Mouse (Mus musculus): ENCODE results near the gene Wdr95. TPM values are rescaled to one million over a fixed set of nuclear protein-coding genes. Genes with fewer than 3 reads are reported as not detected.

The Wdr95 gene
- polyA plus RNA-seq, 1 experiment from 2014 or later: not detected

DNA sequence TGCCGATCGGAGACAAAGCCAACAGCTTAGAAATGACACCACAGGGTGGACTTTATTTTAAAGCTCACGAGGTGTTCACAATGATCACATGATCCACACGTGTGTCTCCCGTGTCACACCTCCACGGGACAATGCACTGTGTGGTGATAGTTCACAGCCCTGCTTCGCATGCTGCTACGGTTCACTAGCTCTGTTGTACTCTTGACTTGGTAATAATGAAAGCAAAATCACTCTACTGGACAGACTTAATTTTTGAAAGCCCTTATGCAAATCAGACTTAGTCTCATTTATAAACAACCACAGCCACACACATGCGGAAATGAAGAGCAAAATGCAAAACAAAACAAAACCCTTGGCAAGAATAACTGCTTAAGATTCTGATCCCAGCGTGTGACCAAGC is 88.3 kb downstream of the Wdr95 start:
- no peaks in the 10 kb centered on the region for H3K9me3 ChIP-seq
- no peak overlapping the region for H3K27ac ChIP-seq (replicated peaks)
- no peak overlapping the region for H3K4me3 ChIP-seq
- H3K4me1 ChIP-seq: peaks cover 12% of the 10 kb centered on the region
- WGBS: 96% methylated on average over 10 of the region's 10 CpGs
- DNase-seq (ENCODE audit: low spot score): no peak
- H3K27me3 ChIP-seq (replicated peaks; ENCODE audit: low read depth, poor library complexity, severe bottlenecking): no peaks in the 10 kb centered on the region
- H3K36me3 ChIP-seq (replicated peaks): peaks cover 86% of the 10 kb centered on the region

DNA sequence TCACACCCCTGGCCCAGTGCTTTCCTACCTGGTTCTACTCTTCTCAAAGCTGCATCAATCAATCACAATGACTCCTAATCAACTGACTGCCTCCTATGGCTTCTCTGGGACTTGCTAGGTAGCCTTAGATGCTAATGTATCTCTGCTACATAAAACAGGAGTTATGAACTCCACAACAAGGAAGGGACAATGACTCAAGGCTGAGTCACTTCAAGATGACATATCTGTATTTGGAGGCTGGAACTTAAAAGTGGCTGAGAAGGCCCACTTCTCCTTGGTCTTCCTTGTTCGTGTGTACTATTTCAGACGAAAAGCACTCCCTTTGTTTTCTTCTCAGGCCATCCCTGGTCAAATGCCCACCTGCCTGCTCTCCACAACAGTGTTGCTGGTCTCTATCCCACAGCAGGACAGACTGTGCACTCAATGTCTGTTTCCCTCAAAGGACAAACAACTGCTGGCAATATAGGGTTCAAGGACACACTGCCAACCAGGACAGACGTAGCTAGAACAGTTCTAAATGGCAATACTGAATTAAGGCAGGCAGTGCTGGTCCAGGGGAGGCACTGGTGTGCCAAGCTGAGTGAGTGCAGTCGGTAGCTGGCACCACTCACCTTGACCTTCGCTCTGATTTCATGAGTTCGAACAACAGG is 89.4 kb downstream of the Wdr95 start:
- Histone ChIP-seq H3K4me1 (peaks cover 1% of the 10 kb centered on the region; the same call in 1 of the 2 replicates), H3K36me3 (replicated peaks) (peaks cover 96% of the 10 kb centered on the region), H3K27me3 (replicated peaks; ENCODE audit: low read depth, poor library complexity, severe bottlenecking) (no peaks in the 10 kb centered on the region), H3K27ac (replicated peaks) (no peak overlapping the region), H3K9me3 (no peaks in the 10 kb centered on the region), H3K4me3 (no peak overlapping the region)
- no peak for DNase-seq (ENCODE audit: low spot score)
- 90% methylated on average over 6 of the region's 6 CpGs for WGBS

DNA sequence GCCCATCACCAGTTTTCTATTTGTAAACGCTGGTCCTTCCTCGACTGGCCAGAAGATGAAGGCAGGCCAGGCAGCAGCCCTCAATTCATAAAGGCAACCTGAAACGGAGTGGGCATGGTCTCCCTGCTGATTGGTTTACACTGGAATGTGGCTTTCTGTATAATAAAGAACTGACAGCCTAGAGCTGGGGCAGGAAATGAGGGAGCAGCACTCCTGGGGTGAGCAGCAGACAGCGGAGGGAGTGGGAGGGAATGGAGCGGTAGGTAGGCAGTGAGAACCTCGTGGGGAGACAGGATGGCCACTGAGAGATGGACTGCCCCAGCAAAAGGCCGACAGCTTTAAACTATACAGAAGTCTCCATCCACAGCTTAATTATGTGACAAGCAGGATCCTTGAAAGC is 93.7 kb downstream of the Wdr95 start:
- H3K4me3 ChIP-seq: no peak overlapping the region
- no peak for DNase-seq (ENCODE audit: low spot score)
- no peak overlapping the region for H3K27ac ChIP-seq (replicated peaks)
- peaks cover 100% of the 10 kb centered on the region for H3K36me3 ChIP-seq (replicated peaks)
- no peaks in the 10 kb centered on the region for H3K27me3 ChIP-seq (replicated peaks; ENCODE audit: low read depth, poor library complexity, severe bottlenecking)
- H3K9me3 ChIP-seq: no peaks in the 10 kb centered on the region
- 79% methylated on average over 7 of the region's 7 CpGs for WGBS
- no peaks in the 10 kb centered on the region for H3K4me1 ChIP-seq

- H3K36me3 ChIP-seq (replicated peaks): peaks cover 100% of the 10 kb centered on the region
- H3K27me3 ChIP-seq (replicated peaks; ENCODE audit: low read depth, poor library complexity, severe bottlenecking): no peaks in the 10 kb centered on the region
- H3K4me1 ChIP-seq: no peaks in the 10 kb centered on the region
- no peak overlapping the region for H3K27ac ChIP-seq (replicated peaks)
- DNase-seq (ENCODE audit: low spot score): no peak
- H3K4me3 ChIP-seq: no peak overlapping the region
- H3K9me3 ChIP-seq: no peaks in the 10 kb centered on the region
- 84% methylated on average over 6 of the region's 6 CpGs for WGBS
Observed at GRCm38 (mm10) chr5:149622644-149623043, 94.2 kb downstream of the Wdr95 start.

DNA sequence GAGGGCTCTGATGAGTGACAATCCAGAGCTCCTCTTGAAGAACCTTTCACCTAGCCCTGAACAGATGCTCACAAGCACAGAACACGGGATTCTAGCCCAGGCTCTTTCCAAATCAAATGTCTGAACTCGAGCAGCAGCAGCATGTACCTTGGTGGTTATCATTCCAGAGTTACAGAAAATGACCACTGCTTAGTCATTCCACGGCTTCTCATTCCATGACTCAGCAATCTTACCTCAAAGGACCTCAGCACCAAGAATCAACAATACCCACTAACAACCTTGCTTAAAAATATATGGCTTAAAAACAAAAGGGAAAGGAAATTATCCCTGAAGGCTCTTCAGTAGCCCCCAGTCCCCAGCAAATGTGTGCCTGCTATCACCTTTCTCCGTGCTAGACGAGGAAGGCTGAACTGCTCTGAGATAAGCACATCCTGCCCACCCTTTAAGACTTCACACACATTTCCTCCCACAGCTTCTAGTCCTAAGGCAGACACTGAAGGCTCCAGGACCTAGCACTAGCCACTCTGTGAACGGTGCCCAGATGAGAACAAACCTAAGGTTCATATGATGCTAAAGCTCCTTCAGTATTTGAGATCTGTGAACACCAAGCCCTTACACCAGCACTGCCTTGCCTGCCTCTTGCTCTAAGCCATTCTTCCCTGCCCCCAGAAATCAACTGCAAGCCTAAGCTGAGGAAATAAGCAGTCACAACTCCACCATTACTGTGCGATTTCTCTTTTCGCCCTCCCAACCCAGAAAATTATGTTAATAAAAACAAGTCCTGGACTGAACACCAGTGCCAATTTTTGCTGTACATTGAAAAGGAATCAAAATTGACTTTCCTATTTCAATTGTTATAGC is 95.6 kb downstream of the Wdr95 start:
- Histone ChIP-seq H3K36me3 (replicated peaks) (peaks cover 99% of the 10 kb centered on the region), H3K27me3 (replicated peaks; ENCODE audit: low read depth, poor library complexity, severe bottlenecking) (no peaks in the 10 kb centered on the region), H3K4me3 (no peak overlapping the region), H3K9me3 (no peaks in the 10 kb centered on the region), H3K4me1 (no peaks in the 10 kb centered on the region), H3K27ac (replicated peaks) (no peak overlapping the region)
- DNase-seq (ENCODE audit: low spot score): no peak
- 89% methylated on average over 8 of the region's 8 CpGs for WGBS

DNA sequence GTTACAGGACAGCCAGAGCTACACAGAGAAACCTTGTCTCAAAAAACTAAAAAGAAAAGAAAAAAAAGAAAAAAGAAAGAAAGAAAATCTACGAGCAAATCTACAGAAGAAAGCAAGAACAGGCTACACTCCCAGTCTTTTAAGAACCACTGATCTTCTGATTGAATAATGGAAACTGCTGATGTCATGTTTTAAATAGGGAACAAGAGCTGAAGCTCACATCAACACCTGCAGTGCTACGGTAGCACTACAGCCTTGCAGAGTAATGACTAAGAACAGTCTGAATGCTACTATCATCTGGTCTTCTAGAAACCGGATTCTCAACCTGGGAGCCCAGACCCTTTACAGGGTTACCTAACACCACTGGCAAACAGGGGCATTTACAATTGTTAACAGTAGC is 97.1 kb downstream of the Wdr95 start:
- Histone ChIP-seq H3K4me1 (no peaks in the 10 kb centered on the region), H3K4me3 (no peak overlapping the region), H3K9me3 (no peaks in the 10 kb centered on the region), H3K27ac (replicated peaks) (no peak overlapping the region), H3K27me3 (replicated peaks; ENCODE audit: low read depth, poor library complexity, severe bottlenecking) (no peaks in the 10 kb centered on the region), H3K36me3 (replicated peaks) (peaks cover 99% of the 10 kb centered on the region)
- 92% methylated on average over 3 of the region's 3 CpGs for WGBS
- DNase-seq (ENCODE audit: low spot score): no peak

DNA sequence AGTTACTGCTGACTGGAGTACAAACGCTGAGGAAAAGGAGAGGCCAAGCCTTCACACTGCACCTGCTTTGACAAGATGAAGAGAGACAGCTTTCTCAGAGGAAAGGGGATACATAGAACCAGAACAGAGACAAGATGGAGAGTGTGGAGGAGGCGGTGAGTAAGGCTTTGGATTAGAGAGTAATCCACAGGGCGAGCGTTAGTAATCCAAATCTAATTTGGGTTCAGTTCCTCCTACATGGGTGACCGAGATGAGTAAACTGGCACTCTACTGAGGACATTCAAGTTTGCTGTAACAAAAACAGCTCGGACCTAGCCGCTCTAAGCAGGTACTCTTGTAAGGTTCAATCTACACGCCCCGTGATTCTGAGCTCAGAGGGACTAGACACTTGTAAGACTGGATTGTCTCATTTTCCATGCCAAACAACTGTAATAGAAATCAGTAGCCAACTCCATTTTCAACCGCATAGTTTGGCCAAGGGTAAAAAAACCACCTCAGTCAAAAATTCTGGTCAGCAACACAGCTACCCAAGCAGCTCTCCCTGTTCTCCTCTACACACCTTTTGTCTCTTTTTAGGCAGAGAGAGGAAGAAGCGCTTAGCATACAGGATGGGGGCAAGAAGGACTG is 106.0 kb downstream of the Wdr95 start:
- Histone ChIP-seq H3K27ac (replicated peaks) (peak overlapping the region; percentile 94), H3K4me3 (peak overlapping the region; percentile 84), H3K4me1 (peaks cover 29% of the 10 kb centered on the region), H3K36me3 (replicated peaks) (peaks cover 51% of the 10 kb centered on the region), H3K27me3 (replicated peaks; ENCODE audit: low read depth, poor library complexity, severe bottlenecking) (no peaks in the 10 kb centered on the region), H3K9me3 (no peaks in the 10 kb centered on the region)
- WGBS: 79% methylated on average over 11 of the region's 11 CpGs
- DNase-seq (ENCODE audit: low spot score): no peak

DNA sequence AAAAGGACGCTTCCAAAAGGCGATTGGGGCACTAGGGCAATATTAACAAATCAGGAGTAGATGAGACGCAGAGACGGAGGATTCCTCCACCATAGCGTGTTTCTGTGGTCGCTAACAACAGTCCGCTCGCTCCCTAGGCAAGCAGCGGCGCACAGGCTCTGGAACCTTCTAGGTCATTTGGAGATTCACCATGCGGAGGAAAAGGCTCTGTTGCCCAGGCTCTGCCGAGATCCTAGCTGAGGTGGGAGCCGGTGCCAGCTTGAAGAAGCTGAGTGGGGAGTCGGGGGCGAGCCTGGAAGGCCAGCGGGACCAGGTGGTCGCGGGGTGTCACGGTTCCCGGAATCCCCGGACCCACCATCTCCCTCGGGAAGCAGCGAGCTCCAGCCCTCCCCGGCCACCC is 107.1 kb downstream of the Wdr95 start:
- H3K27me3 ChIP-seq (replicated peaks; ENCODE audit: low read depth, poor library complexity, severe bottlenecking): no peaks in the 10 kb centered on the region
- no peak for DNase-seq (ENCODE audit: low spot score)
- WGBS: 2% methylated on average over 24 of the region's 24 CpGs
- H3K36me3 ChIP-seq (replicated peaks): peaks cover 40% of the 10 kb centered on the region
- no peaks in the 10 kb centered on the region for H3K9me3 ChIP-seq
- H3K4me3 ChIP-seq: peak overlapping the region; percentile 84
- peak overlapping the region; percentile 94 for H3K27ac ChIP-seq (replicated peaks)
- H3K4me1 ChIP-seq: peaks cover 29% of the 10 kb centered on the region

DNA sequence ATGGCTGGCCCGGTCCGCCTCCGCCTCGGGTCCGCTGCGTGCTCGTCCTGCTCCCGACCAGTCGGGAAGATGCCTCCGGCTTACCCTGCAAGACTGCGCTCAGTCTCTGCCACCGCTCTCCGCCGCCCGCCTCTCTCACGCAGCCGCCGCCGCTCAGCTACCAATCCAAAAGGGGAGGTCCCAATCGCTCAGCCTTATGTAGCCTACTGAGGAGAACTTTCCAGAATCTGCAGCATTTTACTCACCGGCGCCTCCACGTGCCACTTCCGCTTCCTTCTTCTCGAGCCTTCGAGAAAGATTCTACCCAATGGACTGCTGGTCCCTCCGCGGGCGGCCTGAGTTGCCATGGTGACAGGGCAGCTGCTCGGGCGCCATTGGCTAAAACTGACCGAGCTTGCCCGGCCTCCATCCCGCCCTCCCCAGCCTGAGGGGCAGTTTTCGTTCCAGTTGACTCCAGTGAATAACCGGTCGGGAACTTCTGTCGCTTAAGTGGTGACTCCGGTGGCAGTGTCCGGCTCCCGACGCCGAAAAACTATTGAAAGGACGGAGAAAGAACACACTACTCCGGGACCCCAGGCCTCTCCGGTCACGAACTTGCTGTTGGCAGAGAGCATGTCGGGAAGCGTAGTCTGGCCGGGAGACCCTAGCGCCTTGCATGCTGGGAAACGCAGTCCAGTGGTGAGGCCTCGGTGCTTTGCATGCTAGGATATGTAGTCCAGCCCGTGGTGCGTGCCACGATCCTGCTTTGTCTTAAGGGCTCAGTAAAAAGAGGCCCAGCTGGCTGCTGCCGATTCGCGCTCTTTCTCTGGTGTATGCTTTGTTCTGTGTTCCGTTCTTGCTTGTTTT is 107.8 kb downstream of the Wdr95 start, which contains the start of gene Hsph1:
Gene Hsph1, minus strand, starts transcription at position 302 of the 846 bp plus-strand sequence.
- Histone ChIP-seq H3K27me3 (replicated peaks; ENCODE audit: low read depth, poor library complexity, severe bottlenecking) (no peaks in the 10 kb centered on the region), H3K4me3 (peak within 1 kb of the TSS; percentile 84), H3K27ac (replicated peaks) (peak within 1 kb of the TSS; percentile 94), H3K4me1 (peaks cover 29% of the 10 kb centered on the region), H3K36me3 (replicated peaks) (peaks cover 33% of the 10 kb centered on the region), H3K9me3 (no peaks in the 10 kb centered on the region)
- DNase-seq (ENCODE audit: low spot score): peak; percentile 98
- WGBS: under 1% methylated on average over 60 of the region's 60 CpGs

DNA sequence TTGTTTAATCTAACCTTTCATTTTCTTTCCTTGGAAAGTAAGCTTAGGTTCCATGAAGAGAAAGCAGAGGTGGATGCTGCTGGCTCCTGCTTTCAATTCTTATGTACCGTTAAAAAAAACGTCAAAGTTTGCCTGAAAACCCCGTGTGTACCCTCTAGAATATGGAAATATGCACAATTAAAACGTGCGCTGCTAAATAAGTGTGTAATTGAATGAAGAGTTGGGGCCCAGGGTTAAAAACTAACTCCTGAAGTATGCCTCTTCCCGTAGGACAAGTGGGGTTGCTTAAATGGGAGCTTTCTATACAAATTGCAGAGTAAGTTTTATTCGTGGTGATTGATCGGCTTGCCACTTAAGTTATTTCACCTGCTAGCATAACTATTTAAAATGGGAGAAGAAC is 108.8 kb downstream of the Wdr95 start:
- peaks cover 23% of the 10 kb centered on the region for H3K36me3 ChIP-seq (replicated peaks)
- H3K9me3 ChIP-seq: no peaks in the 10 kb centered on the region
- peak overlapping the region; percentile 84 for H3K4me3 ChIP-seq
- peaks cover 33% of the 10 kb centered on the region for H3K4me1 ChIP-seq
- 63% methylated on average over 8 of the region's 8 CpGs for WGBS
- DNase-seq (ENCODE audit: low spot score): no peak
- peak overlapping the region; percentile 94 for H3K27ac ChIP-seq (replicated peaks)
- H3K27me3 ChIP-seq (replicated peaks; ENCODE audit: low read depth, poor library complexity, severe bottlenecking): no peaks in the 10 kb centered on the region

GRCm38 (mm10) chr5:149641277-149641892 is 112.9 kb downstream of the Wdr95 start:
- Histone ChIP-seq H3K4me1 (peaks cover 12% of the 10 kb centered on the region), H3K27ac (replicated peaks) (no peak overlapping the region; the same call in 1 of the 2 replicates), H3K27me3 (replicated peaks; ENCODE audit: low read depth, poor library complexity, severe bottlenecking) (no peaks in the 10 kb centered on the region), H3K9me3 (no peaks in the 10 kb centered on the region), H3K4me3 (no peak overlapping the region), H3K36me3 (replicated peaks) (no peaks in the 10 kb centered on the region)
- WGBS: 87% methylated on average over 8 of the region's 8 CpGs
- no peak for DNase-seq (ENCODE audit: low spot score)

DNA sequence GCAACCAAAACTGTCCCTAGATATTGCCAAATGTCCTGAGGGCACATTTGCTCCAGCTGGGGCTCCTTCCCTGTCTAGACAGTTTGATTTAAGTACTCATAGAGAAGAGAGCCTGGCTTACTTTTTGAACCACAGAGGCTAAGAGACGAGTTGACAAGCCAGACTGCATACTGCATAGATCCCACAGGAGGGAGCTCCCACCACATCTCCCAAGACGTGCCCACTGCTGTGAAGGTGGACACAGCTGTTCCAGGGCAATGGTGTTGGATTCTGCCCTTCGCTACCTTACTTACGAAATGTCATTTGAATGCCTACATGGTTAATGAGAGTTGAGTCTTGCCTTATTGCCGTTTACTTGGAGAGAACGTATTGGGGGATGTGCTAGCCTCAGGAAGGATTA is 113.9 kb downstream of the Wdr95 start:
- H3K27me3 ChIP-seq (replicated peaks; ENCODE audit: low read depth, poor library complexity, severe bottlenecking): no peaks in the 10 kb centered on the region
- no peaks in the 10 kb centered on the region for H3K36me3 ChIP-seq (replicated peaks)
- no peaks in the 10 kb centered on the region for H3K9me3 ChIP-seq
- WGBS: 61% methylated on average over 6 of the region's 6 CpGs
- DNase-seq (ENCODE audit: low spot score): peak; percentile 39
- no peak overlapping the region for H3K4me3 ChIP-seq
- no peak overlapping the region for H3K27ac ChIP-seq (replicated peaks)
- peaks cover 9% of the 10 kb centered on the region for H3K4me1 ChIP-seq
